Mouse (Mus musculus) ES-Bruce4 (cell line): ENCODE measurements around the gene Dynlrb1. TPM values are rescaled to one million over a fixed set of nuclear protein-coding genes. Genes with fewer than 3 reads are reported as not detected.

Source experiments
- H3K27ac ChIP-seq: 2 replicates; pipeline ENCODE4 v1.5.1; 2012; ENCODE audit warnings: low read length, inconsistent platforms; ENCODE audit not compliant: insufficient read depth
- H3K27me3 ChIP-seq: 2 replicates; pipeline ENCODE4 v1.6.1; 2012; ENCODE audit warnings: mild to moderate bottlenecking, low read length, inconsistent platforms; ENCODE audit not compliant: control insufficient read depth, poor library complexity, insufficient read depth, severe bottlenecking
- H3K36me3 ChIP-seq: 2 replicates; pipeline ENCODE4 v1.6.1; 2012; ENCODE audit warnings: inconsistent platforms, mild to moderate bottlenecking, low read length, moderate library complexity; ENCODE audit not compliant: control insufficient read depth, poor library complexity, insufficient read depth, severe bottlenecking
- H3K4me1 ChIP-seq: one replicate; pipeline ENCODE4 v1.8.1; 2011; ENCODE audit warnings: low read length; ENCODE audit not compliant: control insufficient read depth, insufficient read depth
- H3K4me3 ChIP-seq: 2 replicates; pipeline ENCODE4 v1.5.1; 2011; ENCODE audit warnings: low read depth, mild to moderate bottlenecking, low read length
- H3K9ac ChIP-seq: 2 replicates; pipeline ENCODE4 v1.6.1; 2012; ENCODE audit warnings: low read depth, mild to moderate bottlenecking, inconsistent platforms; ENCODE audit not compliant: poor library complexity, severe bottlenecking
- H3K9me3 ChIP-seq: replicated peaks from 2 replicates; pipeline ENCODE4 v1.6.1; 2012; ENCODE audit warnings: mild to moderate bottlenecking, low read length, inconsistent platforms; ENCODE audit not compliant: control insufficient read depth, poor library complexity, insufficient read depth, severe bottlenecking
- CTCF ChIP-seq: IDR thresholded peaks from one replicate; pipeline ENCODE4 v1.8.1; 2011; ENCODE audit warnings: low read depth, low read length
- EP300 ChIP-seq: IDR thresholded peaks from 2 replicates; pipeline ENCODE4 v1.6.1; 2011; ENCODE audit warnings: low read depth, low read length; ENCODE audit not compliant: insufficient read depth
- POLR2A ChIP-seq: IDR thresholded peaks from one replicate; pipeline ENCODE4 v1.8.1; 2011; ENCODE audit warnings: low read length; ENCODE audit not compliant: insufficient read depth
- polyA plus RNA-seq: library from polyadenylated mRNA; stranded (reverse); fragments of >200 nt; gene quantifications from 2 replicates; pipeline ENCODE4 v1.2.4, GENCODE M21; 2011; ENCODE audit warnings: low read depth; ENCODE audit not compliant: missing spikeins, insufficient read depth, insufficient read length

The Dynlrb1 gene
- polyA plus RNA-seq, 1 experiment: 230 TPM

GRCm38 (mm10) chr2:155240915-155241314 is 4.6 kb downstream of the Dynlrb1 start:
- Histone ChIP-seq H3K4me3 (no peak overlapping the region), H3K4me1 (no peaks in the 10 kb centered on the region), H3K9me3 (no peaks in the 10 kb centered on the region), H3K27me3 (no peaks in the 10 kb centered on the region), H3K36me3 (peaks cover 6% of the 10 kb centered on the region; the same call in 1 of the 2 replicates), H3K9ac (no peak overlapping the region), H3K27ac (no peak overlapping the region)
- TF ChIP-seq EP300: no peak
- TF ChIP-seq CTCF: peak; percentile 33
- TF ChIP-seq POLR2A: no peak

- no peak for TF ChIP-seq CTCF
- no peak for TF ChIP-seq POLR2A
- H3K4me1 ChIP-seq: no peaks in the 10 kb centered on the region
- no peak overlapping the region for H3K9ac ChIP-seq
- H3K4me3 ChIP-seq: no peak overlapping the region
- no peak overlapping the region for H3K27ac ChIP-seq
- H3K36me3 ChIP-seq: peaks cover 6% of the 10 kb centered on the region; the same call in 1 of the 2 replicates
- H3K9me3 ChIP-seq: no peaks in the 10 kb centered on the region
- H3K27me3 ChIP-seq: no peaks in the 10 kb centered on the region
Measured at GRCm38 (mm10) chr2:155242296-155242855, 6.0 kb downstream of the Dynlrb1 start.

GRCm38 (mm10) chr2:155246231-155246630 is 9.9 kb downstream of the Dynlrb1 start:
- Histone ChIP-seq H3K9me3 (no peaks in the 10 kb centered on the region), H3K27ac (no peak overlapping the region), H3K4me1 (no peaks in the 10 kb centered on the region), H3K36me3 (peaks cover 17% of the 10 kb centered on the region), H3K4me3 (no peak overlapping the region), H3K27me3 (no peaks in the 10 kb centered on the region), H3K9ac (no peak overlapping the region)
- TF ChIP-seq EP300: no peak
- TF ChIP-seq POLR2A: no peak
- no peak for TF ChIP-seq CTCF

- H3K27ac ChIP-seq: no peak overlapping the region
- H3K27me3 ChIP-seq: no peaks in the 10 kb centered on the region
- no peak overlapping the region for H3K9ac ChIP-seq
- peaks cover 17% of the 10 kb centered on the region for H3K36me3 ChIP-seq
- no peaks in the 10 kb centered on the region for H3K4me1 ChIP-seq
- no peaks in the 10 kb centered on the region for H3K9me3 ChIP-seq
- TF ChIP-seq CTCF (no peak), EP300 (no peak), POLR2A (no peak)
- H3K4me3 ChIP-seq: no peak overlapping the region
Measured at GRCm38 (mm10) chr2:155248206-155248605, 11.9 kb downstream of the Dynlrb1 start.

GRCm38 (mm10) chr2:155248718-155249117 is 12.4 kb downstream of the Dynlrb1 start:
- no peak overlapping the region for H3K9ac ChIP-seq
- H3K4me3 ChIP-seq: no peak overlapping the region
- H3K27me3 ChIP-seq: no peaks in the 10 kb centered on the region
- peaks cover 17% of the 10 kb centered on the region for H3K36me3 ChIP-seq
- H3K4me1 ChIP-seq: no peaks in the 10 kb centered on the region
- no peak overlapping the region for H3K27ac ChIP-seq
- TF ChIP-seq EP300 (no peak), POLR2A (no peak), CTCF (no peak)
- no peaks in the 10 kb centered on the region for H3K9me3 ChIP-seq

- no peak overlapping the region for H3K27ac ChIP-seq
- no peaks in the 10 kb centered on the region for H3K27me3 ChIP-seq
- H3K4me1 ChIP-seq: no peaks in the 10 kb centered on the region
- no peaks in the 10 kb centered on the region for H3K9me3 ChIP-seq
- peaks cover 14% of the 10 kb centered on the region for H3K36me3 ChIP-seq
- no peak overlapping the region for H3K9ac ChIP-seq
- TF ChIP-seq EP300 (no peak), POLR2A (no peak), CTCF (no peak)
- H3K4me3 ChIP-seq: no peak overlapping the region
Measured at GRCm38 (mm10) chr2:155249588-155249987, 13.3 kb downstream of the Dynlrb1 start.
